Mouse (Mus musculus) large intestine, adult 2 months (tissue): ENCODE data around the gene Stx1b. TPM values are rescaled to one million over a fixed set of nuclear protein-coding genes. Genes with fewer than 3 reads are reported as not detected.
A peak's percentile ranks its signal among the peaks of the same experiment; 100 is the strongest.
"Not testable (repeated sequence)": the region's sequence is repeated elsewhere in the genome, so short reads cannot be mapped to it uniquely, and the experiment has no call there.

Source experiments
- DNase-seq: peaks from one replicate; pipeline ENCODE4 v3.0.0-alpha.2; 2012; ENCODE audit warnings: low read depth, low spot score
- WGBS: fragments of 180-500 bp; shearing (Covaris S2); methylation state at CpG from one replicate; pipeline ENCODE4 v1.1.7; 2018; 5-methylcytosine and 5-hydroxymethylcytosine counted together
- polyA plus RNA-seq: library from polyadenylated mRNA; depleted of rRNA; stranded (reverse); fragments of >200 nt; gene quantifications from 2 replicates; pipeline ENCODE4 v1.2.3, GENCODE M21; 2012

Stx1b gene
- polyA plus RNA-seq, 1 experiment: 1.7 TPM

DNA sequence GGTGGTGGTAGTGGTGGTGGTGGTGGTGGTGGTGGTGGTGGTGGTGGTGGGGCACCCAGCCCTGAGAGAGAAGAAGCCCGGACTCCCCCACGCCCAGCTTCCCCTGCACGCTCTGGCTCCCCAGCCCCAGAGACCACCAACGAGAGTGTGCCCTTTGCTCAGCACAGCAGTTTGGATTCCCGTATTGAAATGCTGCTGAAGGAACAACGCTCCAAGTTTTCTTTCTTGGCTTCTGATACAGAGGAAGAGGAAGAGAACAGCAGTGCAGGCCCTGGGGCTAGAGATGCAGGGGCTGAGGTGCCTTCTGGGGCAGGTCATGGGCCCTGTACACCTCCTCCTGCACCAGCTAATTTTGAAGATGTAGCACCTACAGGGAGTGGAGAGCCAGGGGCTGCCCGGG lies 39.0 kb downstream of the Stx1b start, which contains the start of gene Gm49388:
Gene Gm49388 (plus strand): TSS at position 301 of the 400 bp plus-strand sequence.
- 92% methylated on average over 7 of the region's 7 CpGs for WGBS
- DNase-seq: no peak

DNA sequence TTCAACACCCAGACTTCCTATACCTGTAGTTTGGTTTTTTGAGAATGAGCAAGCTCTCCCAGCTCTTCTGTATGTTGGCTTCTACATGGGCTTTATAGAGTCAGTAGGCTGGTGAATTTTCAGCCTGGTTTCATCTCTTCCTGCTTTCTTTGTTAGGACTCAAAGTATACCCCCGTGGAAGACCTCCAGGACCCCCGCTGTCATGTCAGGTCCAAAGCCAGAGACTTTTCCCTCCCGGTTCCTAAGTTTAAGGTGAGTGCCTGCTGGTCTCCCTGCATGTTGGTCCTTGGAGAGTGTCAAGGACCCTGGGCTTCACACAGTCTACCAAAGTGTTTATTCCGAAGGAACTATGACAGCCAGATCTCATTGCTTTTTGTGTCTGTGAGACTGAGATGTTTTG lies 46.0 kb downstream of the Stx1b start:
- WGBS: 71% methylated on average over 4 of the region's 4 CpGs
- DNase-seq: no peak

DNA sequence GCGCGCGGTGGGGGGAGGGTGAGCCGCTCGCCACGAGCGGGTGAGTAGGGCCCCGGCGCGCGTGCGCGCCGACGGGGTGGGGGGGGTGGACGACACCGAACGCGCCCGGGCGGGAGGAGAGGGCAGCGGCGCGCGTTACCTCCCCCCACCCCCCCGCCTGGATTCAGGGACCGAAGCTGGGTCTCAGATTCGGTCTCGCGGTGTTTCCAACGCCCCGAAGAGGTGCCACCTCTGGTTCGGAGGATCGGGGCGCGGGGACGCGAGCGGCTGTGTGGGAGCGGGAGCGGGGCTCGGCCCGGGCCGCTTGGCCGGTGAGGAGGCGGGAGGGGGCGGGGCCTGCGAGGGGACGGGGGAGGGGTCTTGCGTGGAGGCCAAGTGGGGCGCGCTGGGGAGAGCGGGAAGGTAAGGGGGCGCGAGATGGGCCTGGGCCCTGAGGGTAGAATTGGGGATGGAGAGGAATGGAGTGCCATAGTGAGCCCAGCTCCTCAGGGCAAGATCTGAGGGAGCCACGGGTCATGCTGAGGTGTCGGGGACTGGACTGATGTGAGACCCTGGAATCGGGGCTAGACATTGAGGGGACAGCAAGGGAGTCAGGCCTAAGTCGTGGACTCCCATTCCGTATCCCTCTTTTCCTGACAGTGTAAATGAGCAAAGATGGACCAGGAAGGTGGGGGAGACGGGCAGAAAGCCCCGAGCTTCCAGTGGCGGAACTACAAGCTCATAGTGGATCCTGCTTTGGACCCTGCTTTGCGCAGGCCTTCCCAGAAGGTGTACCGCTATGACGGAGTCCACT lies 46.7 kb downstream of the Stx1b start:
- DNase-seq: no peak

DNA sequence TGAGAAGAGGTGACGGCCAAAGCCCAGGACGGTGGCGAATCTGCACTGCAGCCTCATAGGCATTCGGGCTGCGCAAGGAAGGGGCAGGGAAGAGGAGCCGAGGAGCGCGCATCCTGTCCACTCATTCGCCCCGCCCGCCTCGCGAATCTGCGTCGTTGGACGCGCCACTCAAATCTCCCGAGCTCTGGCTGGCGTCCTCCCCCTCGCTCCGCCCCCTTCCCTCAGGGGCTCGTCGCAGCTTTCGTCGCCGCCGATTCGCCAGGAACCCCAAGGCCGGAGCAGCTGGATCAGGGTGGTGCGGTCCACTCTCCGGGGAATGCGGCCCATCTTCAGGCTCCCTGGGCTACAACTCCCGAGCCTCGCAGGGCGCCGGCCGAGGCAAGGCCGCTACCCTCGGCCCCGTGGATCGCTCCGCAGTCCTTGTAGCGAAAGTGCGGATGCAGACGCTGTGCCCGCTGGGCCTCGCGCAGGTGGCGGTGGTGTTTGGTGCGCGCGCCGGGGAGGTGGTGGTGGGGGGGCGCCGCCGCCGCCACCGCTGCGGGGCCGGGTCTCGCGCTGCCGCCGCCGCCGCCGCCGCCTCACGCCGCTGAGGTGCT lies 47.4 kb downstream of the Stx1b start:
- WGBS: under 1% methylated on average over 69 of the region's 70 CpGs
- peak; percentile 76 for DNase-seq

More for the DNA sequence above, 46.7 kb downstream of the Stx1b start:
- WGBS: 1% methylated on average over 55 of the region's 66 CpGs

DNA sequence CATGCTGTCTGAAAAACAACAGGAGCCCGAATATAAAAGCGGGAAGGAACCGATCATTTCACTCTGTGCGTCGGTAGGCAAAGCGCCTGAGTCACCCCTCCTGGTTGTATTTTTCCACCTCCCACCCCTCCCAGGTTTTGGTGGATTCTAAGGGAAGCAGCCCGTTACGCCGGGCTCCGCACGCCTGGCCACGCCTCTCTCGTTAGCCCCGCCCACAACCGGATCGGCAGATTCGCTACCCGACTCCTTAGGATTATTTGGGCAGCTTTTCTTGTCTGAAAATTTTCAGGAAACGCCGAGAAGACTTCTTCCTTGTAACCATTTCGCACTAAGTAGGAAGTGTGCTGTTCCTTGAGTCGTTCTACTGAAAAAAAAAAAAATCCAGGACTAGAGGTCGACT lies 47.9 kb downstream of the Stx1b start, which contains the start of gene Setd1a:
Gene Setd1a (plus strand): TSS at position 245 of the 400 bp plus-strand sequence.
- DNase-seq: no peak
- WGBS: under 1% methylated on average over 23 of the region's 23 CpGs

DNA sequence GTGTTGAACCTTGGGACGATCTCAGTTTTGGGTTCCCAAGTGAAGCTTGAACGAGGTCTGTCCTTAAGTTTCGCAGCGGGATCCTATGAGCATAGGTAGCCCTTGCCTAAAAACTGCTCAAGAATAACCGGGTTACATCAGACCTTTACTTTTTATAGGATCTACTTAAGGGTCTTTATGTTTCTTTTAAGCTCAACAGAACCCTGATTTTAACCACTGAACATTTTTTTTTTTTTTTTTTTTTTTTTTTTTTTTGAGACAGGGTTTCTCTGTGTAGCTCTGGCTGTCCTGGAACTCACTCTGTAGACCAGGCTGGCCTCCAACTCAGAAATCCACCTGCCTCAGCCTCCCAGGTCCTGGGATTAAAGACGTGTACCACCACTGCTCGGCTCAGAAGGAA lies 48.5 kb downstream of the Stx1b start:
- DNase-seq: not testable (repeated sequence)
- WGBS: 62% methylated on average over 7 of the region's 7 CpGs

DNA sequence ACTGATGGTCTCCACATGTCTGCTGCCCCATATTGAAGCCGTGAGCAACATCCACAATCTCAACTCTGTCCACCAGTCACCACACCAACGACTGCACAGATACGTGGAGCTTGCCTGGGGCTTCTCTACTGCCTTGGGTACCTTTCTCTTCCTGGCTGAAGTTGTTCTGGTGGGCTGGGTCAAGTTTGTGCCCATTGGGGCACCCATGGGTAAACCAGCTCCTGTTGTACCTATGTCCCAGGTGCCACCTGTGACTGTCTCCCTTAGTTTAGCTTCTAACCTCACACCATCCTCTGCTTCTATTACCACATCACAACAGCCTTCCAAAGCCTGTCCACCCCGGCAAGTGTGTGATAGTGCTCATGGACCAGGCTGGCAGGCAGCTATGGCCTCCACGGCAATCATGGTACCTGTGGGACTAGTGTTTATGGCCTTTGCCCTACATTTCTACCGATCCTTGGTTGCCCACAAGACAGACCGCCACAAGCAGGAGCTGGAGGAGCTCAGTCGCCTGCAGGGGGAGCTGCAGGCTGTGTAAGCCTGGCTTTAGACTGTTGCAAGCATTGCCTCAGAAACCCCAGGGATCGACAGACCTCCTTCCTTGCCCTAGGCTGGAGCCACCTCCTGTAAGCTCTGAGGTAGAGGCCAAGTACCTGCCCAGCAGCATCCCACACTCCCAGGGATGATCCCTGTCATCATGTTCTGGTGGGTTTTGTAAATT lies 50.5 kb downstream of the Stx1b start:
- no peak for DNase-seq
- WGBS: 35% methylated on average over 9 of the region's 9 CpGs

DNA sequence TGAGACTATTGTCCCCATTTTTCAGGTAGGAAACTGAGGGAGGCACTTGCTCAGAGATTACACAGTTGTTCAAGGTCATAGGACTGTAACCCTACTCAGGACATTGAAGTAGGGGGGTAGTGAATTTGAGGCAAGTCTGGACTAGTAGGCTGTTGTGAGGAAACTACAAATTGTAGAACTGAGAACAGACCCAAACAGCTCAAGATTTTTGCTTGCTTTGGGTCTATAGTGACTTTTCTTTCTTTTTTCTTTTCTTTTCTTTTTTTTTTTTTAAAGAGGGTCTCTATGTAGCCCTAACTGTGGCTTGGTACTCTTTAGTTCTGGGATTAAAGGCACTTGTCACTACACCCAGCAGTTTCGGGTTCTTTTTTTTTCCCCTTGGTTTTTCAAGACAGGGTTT lies 51.8 kb downstream of the Stx1b start:
- DNase-seq: no peak
- WGBS: 88% methylated on average over 1 of the region's 1 CpGs

DNA sequence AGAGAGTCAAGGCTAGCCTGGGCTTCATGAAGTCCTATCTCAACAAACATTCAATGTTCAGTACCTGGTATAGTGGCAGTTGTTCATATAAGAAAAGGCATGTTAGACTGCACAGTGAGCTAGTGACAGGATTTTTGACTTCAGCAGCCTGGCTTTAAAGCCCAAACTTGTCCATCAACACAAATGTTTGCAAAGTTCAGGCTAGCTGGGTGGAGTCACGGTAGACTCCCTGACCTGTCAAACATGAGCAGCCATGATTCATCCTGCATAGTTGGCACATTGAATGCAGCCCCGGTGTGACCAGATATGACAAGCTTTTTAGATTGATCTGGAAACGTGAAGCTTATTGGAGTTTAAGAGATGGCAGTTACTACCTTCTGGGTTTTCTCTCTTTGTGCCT lies 52.3 kb downstream of the Stx1b start:
- peak; percentile 65 for DNase-seq
- 15% methylated on average over 3 of the region's 3 CpGs for WGBS

DNA sequence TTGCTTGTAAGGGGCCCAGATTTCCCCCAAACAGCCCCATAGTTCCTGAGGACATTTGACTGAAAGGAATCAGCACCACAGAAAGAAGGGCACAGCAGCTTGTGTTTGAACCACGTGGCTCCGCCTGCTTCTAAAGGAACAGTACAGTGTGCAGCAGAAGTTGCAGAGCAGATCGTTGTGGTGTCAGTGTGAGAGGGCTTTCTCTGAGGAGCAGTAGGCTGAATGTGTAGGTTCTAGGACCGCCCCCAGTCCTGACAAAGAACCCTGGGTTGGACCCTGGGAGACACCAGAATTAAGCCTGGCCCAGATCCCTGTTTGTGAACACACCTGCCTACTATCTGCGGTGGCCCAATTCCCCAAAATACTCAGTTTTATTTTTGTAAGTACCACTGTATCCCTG lies 53.1 kb downstream of the Stx1b start:
- DNase-seq: no peak
- 63% methylated on average over 5 of the region's 5 CpGs for WGBS

DNA sequence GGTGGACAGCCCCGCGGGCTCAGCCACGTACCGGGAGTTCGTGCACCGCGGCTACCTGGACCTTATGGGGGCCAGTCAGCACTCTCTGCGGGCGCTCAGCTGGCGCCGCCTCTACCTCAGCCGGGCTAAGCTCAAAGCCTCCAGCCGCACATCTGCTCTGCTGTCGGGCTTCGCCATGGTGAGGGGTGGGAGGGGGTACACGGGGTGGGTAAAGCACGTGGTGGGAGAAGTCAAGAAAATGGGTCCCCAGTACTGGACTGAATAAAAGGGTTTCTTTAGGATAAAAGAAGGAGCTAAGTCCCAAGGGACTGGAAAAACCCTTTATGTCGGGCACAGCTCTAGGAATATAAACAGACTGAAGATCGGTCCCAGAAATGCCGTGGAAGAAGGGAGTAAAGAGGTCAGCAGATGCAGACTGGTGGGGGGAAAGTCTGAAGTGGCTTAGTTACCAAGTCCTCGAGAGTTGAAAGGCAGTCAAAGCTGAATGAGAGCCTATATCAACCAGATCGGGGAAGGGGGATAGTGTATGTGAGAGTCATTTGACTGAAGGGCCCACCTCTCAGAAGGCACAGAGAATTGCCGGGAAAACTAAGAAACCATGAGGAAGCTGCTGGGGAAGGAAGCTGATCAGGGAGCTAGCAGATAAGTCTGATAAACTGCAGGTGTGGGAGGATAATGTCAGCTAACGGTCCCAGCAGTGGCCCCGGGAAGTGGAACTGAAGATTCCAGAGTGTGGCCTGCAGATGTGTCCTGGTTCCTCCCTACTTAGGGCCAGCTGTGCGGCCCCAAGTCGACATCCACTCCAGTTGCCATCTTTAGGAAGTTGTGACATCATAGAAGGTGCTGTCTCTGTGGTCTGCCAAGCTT lies 54.1 kb downstream of the Stx1b start:
- 3% methylated on average over 27 of the region's 27 CpGs for WGBS
- no peak for DNase-seq

DNA sequence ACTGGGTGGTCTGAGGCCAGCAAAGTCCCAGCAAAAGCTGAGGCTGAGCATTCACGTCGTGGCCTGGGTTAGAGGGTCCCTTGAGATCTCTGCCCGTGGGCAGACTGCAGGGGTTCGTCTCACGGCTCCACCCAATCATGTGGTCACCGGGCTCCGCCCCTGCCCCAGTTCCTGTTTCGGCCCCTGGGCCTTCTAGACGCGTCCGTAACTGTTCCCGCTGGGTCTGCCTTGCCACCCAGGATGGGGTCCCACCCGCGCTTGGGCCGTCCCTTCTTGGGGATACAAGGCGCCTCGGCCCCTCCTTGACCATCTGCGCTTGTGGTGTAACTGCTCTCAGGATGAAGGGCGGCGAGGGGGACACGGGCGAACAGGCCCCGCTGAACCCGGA lies 54.7 kb downstream of the Stx1b start, which contains the start of gene Orai3:
Gene Orai3 (plus strand): TSS at position 165 of the 388 bp plus-strand sequence.
- DNase-seq: no peak
- 2% methylated on average over 24 of the region's 24 CpGs for WGBS

DNA sequence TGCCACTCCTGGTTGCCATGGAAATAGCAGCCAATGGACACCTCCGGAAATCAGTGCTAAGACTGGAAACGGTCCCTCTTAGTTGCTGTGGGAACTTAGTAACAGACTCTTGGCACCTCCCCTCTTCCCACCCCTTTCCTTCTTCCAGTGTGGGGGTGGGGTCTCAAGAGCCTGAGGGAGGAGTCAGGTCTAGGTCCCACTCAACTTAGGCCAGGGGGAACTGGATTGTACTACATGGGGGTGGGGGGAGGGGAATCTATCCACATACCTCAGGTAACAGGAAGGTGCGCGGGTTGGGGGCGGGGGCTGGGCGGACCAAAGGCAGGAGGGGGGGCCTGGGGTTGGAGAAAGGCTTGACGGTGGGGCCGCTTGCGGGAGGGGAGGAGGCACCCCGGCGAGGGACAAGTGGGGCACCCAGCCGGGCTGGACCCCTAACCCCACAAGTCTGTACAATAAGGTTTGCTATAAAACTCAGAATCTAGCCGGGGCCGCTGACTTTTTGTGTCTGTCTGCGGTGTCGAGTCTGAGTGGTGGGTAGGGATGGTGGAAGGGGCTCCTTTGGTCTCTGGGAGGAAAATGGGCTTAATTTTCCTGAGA lies 55.3 kb downstream of the Stx1b start:
- DNase-seq: peak; percentile 78
- WGBS: 2% methylated on average over 16 of the region's 16 CpGs

DNA sequence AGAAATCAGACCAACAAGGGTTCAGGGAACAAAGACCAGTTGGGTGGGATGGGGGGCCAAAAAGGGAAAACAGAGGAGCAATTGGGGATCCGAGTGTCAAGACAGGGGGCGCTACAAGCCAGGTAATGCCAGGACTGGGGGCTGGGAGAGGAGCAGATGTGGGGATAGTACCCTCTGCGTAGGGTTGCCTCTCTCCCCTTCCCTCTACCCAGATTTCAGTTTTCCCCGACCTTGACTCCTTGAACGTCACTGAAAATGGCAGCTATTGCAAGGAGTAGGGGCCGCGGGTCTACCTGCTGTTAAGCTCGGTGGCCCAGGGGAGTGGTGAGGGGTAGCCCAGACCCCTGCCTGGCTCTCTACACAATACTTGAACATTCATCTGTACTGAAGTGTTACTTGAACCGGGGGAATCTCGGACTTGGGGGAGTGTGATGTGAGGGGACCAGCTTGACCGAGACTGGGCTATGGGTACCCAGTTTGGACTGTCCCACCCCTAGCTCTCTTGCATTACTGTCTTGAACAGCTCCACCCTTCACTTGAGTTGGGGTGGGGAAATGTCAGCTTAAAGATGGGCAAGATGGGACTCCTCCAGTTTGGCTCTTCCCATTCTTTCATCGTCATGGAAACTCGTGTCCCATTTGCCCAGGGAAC lies 55.9 kb downstream of the Stx1b start:
- DNase-seq: no peak
- 64% methylated on average over 13 of the region's 13 CpGs for WGBS

DNA sequence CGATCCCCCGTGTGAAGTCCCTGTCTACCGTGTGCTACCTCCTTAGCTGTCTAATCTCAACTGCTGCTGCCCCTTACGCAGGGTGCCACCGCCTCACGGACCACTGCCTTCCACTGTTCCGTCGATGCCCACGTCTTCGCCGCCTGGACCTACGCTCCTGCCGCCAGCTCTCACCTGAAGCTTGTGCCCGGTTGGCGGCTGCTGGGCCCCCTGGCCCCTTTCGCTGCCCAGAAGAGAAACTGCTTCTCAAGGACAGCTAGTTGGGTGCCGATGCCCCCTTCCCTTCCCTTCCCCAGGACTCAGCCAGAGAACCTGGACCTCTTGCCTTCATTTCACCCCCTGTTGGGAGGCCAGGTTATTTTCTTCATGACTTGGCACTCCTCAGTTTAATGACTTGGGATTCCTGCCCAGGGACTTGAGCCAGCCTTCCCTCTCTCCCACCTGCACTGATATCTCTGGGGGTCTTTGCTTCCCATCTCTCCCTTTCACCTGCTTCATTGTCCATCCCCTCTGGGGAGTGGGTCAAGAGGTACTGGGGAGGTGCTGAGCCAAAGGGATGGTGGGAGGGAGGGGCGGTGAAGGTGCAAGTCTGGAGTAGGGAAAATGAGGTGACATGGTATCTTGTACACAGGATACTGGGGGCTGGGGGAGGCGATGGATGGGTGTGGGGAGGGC lies 56.5 kb downstream of the Stx1b start:
- 94% methylated on average over 19 of the region's 19 CpGs for WGBS

DNA sequence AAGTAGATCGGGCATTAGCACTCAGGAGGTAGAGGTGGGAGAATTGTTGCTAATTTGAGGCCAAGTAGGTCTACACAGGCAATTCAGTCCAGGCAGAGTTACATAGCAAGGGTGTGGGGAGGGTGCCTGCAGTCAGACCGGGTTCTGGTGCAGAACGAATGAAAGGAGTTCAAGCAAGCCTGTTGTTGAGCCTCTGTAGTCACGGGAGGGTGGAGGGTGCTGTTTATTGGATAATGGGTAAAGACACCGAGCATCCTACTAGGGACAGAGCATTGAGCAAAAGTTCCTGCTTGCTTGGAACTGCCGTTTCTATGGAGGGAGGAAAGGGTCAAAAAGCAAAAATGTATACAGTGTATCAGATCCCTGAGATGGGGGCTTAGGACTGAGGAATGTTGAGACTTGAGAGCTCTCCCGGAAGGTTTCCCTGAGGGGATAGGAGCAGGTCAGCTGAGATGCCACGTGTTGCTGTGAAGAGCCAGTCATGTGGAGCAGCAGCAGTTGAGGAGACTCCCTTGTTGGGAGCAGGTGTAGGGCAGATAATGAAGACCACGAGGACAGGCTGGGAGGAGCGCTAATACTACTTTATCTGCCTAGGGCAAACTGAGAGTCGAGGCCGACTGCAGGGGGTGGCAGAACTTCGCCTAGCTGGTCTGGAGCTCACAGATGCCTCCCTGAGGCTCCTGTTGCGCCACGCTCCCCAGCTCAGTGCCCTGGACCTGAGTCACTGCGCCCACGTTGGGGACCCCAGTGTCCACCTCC lies 57.3 kb downstream of the Stx1b start:
- 73% methylated on average over 17 of the region's 17 CpGs for WGBS
- no peak for DNase-seq

More for the DNA sequence above, 56.5 kb downstream of the Stx1b start:
- no peak for DNase-seq

DNA sequence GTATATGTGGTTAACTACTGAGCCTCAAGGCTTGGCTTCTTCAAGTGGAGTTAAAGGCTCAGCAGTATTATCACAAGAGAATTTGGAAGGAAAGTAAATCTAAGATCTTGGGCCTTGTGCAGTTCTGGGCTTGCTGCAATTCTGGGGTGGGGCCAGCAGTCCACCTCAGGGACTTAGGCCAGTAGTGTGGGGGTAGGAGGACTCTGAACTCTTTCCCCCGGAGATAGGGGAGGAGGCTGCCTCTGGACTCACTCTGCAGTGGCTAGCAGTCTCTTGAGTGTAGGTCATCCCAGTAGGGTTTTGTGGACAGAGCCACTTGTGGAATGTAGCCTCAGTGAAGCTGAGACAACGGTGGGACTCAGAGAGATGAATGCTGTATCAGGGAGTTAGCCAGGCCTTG lies 58.6 kb downstream of the Stx1b start:
- 69% methylated on average over 2 of the region's 2 CpGs for WGBS
- DNase-seq: no peak
